Mouse (Mus musculus): ENCODE data around the gene Fbxl15.
A peak's percentile ranks its signal among the peaks of the same experiment; 100 is the strongest.

- TF ChIP-seq POLR2A (IDR thresholded peaks at IDR 0.05; ENCODE audit: borderline replicate concordance, insufficient read depth, low read length) (peak; percentile 69), CTCF (IDR thresholded peaks at IDR 0.05; ENCODE audit: borderline replicate concordance, insufficient read depth, low read depth, low read length) (peak; percentile 95)
Measured at GRCm38 (mm10) chr19:46308706-46309435, 19.1 kb upstream of the Fbxl15 start.
